Mouse (Mus musculus) T-cell, adult 2 months (primary cell): Measurements from ENCODE around the gene Fbxl22.

Experiments used
- DNase-seq: peaks from one replicate; pipeline ENCODE4 v3.0.0; 2022; ENCODE audit warnings: low spot score

Fbxl22 gene

DNA sequence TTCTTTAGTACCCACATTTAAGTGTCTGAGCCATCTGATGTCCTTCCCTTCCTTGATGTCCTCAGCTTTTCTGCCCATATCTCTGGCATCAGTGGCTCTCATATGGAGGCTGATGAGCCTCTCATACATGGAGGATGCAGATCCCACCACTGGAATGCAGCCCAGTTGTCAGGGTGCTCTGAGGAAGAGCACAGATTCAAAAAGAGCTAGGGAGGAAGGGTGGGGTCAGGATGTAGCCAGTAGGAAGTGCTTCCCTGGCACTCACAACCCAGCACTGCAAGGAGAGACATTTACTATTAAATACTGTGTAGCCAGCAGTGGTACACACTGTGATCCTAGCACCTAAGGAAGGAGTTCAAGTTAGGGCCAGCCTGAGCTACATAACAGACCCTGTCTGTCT lies 8.0 kb downstream of the Fbxl22 start:
- no peak for DNase-seq

GRCm38 (mm10) chr9:66506011-66506410 lies 8.4 kb downstream of the Fbxl22 start:
- no peak for DNase-seq

DNA sequence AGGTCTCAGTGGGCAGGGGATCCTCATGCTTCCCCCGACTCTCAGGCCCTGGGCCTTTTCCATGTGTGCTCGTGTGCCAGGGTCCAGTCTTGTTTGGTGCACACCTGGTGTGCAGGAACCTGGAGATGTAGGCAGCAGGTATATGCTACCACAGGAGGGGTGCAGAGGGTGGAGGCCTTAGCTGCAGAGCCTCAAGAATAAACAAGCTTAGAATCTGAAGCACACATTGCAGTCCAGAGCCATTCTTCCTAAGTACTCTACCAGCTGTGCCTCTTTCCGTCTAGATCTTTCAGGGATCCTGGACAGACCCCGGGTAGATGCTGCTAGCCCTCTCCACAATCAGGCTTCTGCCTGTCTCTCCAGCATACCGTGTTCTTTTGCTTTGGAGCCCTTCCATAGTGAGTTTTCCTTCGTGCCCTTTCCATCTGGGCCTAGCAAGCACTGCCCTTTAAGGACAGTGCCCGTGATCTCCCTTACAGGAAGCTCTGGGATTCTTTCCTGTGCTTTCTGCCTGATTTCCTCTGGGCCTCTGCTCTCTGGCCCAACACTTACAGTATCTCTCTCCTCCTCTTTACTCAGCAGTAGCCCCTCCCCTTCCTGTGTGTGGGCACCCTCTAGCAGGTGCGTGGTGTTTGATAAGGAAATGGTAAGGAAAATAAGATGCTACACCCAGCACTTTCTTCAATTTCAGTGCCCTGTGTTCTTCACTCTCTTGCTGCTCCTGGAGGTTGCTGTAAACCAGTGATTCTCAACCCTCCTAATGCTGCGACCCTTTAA lies 9.1 kb downstream of the Fbxl22 start:
- DNase-seq, result peak; percentile 77

- DNase-seq, result no peak
Measured at GRCm38 (mm10) chr9:66504518-66504917, 9.9 kb downstream of the Fbxl22 start.

GRCm38 (mm10) chr9:66503879-66504411 lies 10.4 kb downstream of the Fbxl22 start:
- DNase-seq, result peak; percentile 69

DNA sequence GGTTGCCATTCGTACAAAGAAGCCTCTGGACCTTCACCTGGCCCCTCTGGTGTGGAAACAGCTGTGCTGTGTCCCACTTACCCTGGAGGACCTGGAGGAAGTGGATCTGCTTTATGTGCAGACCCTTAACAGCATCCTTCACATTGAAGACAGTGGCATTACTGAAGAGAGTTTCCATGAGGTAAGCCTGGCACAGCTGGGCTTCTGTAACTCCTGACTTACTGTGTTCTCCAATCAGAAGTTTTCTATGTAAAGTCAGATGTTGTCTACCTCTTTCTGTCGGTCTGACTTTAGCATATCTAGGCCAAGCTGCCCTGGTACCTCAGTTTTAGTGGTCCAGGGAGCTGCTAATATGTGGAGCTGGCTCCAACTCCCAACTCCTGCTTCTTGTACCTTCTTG lies 13.1 kb downstream of the Fbxl22 start:
- no peak for DNase-seq

DNA sequence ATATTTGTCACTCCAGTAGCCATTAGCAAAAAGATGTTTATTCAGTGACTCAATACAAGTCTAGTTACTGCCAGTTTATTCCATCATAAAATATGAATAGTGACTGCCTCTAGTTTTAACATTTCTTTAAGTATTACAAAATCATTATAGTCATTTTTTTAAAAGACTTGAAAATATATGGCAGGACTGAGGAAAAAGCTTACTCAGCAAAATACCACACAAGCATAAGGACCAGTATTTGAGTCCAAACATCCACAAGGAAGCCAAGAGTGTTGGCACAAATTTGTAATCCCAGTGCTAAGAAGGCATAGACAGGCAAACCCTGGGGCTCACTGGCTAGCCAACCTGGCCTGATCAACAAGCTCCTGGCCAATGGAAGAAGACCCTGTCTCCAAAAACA lies 20.4 kb downstream of the Fbxl22 start:
- no peak for DNase-seq

DNA sequence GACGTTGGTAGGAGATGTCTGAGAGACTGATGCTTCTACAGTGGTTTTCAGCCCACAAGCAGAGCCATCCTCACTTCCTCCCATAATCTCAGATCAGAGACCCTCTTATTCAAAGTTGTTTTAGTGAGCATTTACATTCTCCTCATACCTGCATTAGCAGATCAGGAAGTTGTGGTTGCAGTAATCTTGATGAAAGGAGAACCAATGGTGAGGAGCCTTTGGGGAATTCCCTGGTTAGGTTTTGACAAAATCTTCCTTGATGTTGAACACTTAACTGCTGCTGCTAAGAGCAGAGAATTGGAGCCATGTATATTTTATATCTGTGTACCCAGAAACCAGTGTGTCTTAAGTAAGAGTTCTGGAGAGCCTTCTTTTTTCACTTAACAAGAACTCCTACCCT lies 22.0 kb downstream of the Fbxl22 start:
- peak; percentile 71 for DNase-seq

GRCm38 (mm10) chr9:66488786-66489185 lies 25.6 kb downstream of the Fbxl22 start:
- no peak for DNase-seq

DNA sequence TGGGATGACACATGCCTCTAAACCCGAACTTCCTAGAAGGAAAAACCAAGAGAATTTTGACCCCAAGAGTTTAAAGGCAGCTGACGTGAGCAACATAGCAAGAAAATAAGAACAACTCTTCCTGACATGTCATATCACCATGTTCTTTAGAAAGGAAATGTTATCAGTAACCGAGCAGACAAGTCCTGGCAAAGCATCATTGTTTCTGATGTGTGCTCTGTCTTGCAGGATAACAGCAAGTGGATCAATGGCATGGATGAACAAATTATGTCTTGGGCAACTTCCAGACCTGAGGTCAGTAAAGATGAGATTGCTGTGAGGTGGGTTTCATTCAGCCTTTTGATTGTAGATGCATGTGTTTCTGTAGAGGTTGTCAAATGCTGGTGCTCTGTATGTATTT lies 31.0 kb downstream of the Fbxl22 start:
- DNase-seq, result no peak

DNA sequence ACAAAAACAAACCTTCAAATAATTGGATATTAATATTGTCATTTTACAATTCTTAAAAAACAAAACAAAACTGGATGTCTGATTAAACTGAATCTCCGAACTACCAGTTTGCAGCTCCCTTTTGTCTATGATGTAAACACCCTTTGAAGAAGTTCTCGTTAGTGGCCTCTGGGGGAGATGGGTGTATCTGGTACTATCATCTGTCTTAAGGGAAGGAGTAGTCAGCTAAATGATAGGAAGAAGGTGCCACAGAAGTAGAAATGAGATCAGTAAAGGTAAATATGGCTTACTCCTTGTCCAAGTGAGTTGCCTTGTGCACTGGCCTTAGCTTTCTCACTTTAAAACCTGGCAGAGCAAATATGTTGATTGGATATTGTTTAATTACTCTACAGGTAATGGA lies 36.6 kb downstream of the Fbxl22 start:
- no peak for DNase-seq

DNA sequence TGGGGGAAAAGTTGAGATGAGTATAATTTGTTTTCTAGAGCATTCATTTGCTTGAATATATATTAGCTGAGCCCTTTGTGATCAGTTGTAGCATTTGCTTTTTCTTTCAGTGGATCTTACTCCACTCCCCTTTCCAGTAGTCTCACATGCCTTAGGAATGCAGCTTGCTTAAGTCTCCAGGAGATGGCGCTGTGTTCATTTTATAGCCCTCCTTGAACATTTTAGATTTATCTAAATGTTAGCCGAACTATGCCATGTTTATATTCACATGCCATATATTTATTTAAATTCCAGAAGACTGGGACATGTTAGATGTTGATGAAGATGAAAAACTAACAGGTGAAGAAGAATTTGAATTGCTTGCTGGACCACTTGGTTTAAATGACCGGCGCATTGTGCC lies 49.3 kb downstream of the Fbxl22 start:
- peak; percentile 58 for DNase-seq
